Mouse (Mus musculus) layer of hippocampus, adult 9-10 months (tissue): ENCODE measurements around the gene Kcnj6.

Experiments used
- DNase-seq: peaks from one replicate; pipeline ENCODE4 v3.0.0; 2022; ENCODE audit warnings: low spot score

Kcnj6 gene

DNA sequence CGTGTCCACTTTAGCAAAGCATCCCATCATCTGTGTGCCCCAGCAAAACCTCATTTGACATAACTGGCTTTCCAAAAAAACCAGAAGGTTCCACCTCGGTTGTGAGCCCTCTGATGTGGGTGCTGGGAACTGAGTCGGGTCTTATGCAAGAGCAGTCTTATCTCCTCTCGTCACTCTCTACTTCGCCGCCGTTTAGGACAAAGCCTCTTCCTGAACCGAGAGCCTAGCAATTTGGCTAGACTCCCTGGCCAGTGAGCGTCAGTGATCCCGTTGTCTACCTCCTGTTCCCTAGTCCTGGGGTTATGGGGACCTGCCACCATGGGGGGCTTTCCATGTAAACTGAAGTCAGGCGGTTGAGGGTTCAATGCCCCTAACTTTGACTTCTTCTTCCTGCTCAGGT, 280.4 kb downstream of the Kcnj6 start:
- DNase-seq = no peak

DNA sequence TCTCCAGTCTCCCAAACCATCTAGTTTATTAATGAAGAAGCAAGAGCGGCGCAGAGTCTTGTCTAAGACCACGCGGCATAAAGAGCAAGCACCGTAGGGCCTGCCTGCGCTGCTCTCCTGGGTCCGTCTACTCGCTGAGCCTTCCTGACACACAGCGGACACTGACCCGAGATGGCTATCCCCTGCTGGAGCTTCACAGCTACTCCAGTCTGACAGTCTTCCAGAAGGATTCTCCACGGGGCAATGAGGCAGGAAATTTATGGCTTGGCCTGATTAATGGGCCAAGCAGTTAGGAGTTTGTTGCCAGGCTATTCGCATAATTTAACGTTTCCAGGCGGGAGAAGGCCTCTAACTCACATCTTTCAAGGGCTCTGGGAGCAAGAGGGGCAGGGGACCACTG, 283.0 kb downstream of the Kcnj6 start:
- no peak for DNase-seq

DNA sequence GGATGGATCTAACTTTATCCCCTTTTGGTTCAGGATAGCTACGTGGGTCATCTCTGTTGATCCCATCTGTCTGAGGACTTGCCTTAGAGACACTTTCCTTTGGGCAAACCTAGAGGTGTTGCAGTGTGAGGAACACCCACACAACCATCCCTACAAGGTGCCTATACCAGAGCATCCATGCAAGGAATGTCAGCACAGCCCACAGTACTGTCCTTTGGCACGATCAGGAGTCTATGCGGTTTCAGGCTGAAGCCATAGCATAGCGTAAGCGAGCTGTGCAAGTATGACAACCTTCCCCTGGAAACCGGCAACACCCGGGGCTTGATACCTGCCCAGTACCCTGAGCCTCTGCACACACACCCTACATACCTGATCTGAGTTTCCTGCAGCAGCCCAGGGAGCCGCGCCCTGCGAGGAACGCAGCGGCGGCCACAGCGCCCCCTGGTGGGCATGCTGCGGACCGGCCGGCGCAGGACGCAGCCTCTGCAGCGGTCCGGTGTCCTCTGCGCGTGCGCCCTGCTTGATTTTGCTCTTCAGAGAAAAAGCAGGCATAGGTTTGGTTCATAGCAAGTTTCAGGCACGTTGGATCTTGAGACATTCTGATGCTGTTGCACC, 283.9 kb downstream of the Kcnj6 start:
- DNase-seq = peak; percentile 35

DNA sequence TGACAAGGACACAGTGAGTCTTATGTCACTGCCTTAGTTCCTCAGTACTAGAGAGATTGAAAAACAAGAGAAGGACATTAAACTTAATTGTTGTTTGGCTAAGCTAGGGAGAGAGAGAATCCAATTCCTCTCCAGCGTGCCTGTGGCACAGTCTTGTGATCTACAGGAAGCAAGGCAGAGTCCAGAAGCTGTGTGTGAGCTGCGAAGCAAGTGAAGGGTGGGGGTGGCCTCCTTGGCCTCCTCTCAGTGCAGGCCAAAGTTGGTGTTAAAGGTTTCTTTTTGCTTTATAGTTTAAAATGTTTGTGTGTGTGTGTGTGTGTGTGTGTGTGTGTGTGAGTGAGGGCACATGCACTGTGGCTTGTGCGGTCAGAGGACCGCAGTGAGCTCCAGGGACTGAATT, 295.5 kb downstream of the Kcnj6 start:
- DNase-seq = no peak

- DNase-seq = no peak
Measured at GRCm38 (mm10) chr16:94701141-94701540, 296.4 kb downstream of the Kcnj6 start.
